Mouse (Mus musculus): ENCODE results near the gene Smc1b. TPM values are rescaled to one million over a fixed set of nuclear protein-coding genes. Genes with fewer than 3 reads are reported as not detected.

Gene Smc1b
- 0.17 and 0.30 TPM in 2 replicates for polyA plus RNA-seq (2014; fragmentation: Nextera tagmentation; extraction: Ambion mirVana)

DNA sequence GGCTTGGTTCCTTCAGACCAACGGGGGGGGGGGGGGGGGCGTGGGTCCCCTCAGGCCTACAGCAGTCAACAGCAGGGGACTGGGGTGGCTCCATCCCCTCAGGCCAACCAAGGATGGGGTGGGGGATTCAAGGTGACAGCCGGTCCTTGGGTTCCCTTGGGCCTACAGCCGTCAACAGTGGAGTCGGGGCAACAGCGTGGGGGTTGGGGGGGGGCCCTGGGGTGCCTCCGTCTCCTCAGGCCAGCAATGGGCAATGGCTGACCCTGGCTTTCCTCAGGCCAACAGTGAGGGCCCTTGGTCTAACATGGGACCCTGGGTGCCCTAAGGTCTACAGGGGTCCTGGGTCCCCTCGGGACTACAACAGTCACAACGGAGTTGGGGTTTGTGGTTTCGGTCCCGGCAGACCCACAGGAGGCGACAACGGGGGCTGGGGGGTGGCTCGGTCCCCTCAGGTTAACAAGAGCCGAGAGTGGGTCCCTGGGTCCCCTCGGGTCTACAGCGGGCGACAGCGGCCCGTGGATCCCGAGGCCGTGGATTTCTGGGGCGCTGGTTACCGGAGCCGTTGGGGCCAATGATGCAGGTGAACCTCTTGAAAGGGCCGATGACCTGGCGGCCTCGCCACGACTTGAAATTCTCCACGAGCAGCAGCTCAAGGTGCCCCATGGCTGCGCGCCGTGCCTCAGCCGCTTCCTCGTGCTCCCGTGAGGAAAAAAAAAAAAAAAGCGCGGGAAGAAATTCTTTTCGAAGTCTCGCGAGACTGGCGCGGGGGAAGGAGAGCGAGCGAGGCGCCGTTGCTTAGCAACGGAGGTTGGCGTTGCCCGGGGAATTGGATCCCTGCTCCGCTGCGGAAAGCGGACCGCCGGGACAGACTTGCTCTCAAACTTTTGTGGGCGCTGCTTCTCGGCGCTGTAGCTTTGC lies at the start of gene Smc1b, which contains the start of gene Ribc2:
Gene Smc1b, minus strand, starts transcription at position 690 of the 918 bp plus-strand sequence.
Gene Ribc2, plus strand, starts transcription at position 804 of the 918 bp plus-strand sequence.
- 34% methylated on average over 47 of the region's 58 CpGs for WGBS
- peak within 1 kb of the TSS; percentile 26; the same call in 1 of the 2 replicates for H3K9ac ChIP-seq (ENCODE audit: low read depth, low read length)
- H3K9me3 ChIP-seq (ENCODE audit: control insufficient read depth, low read length) = no peaks in the 10 kb centered on the region
- no peaks in the 10 kb centered on the region for H3K36me3 ChIP-seq (ENCODE audit: control insufficient read depth, insufficient read depth, low read length)
- H3K4me3 ChIP-seq (ENCODE audit: low read depth, low read length) = peak within 1 kb of the TSS; percentile 33
- DNase-seq (ENCODE audit: low spot score) = peak; percentile 95
- peak; percentile 51; the same call in 1 of the 2 replicates for ATAC-seq (ENCODE audit: low read depth)
- no peaks in the 10 kb centered on the region for H3K27me3 ChIP-seq (replicated peaks; ENCODE audit: control insufficient read depth, insufficient read depth, low read length)
- H3K4me2 ChIP-seq (ENCODE audit: low read depth, low read length) = peak within 1 kb of the TSS; percentile 56
- H3K4me1 ChIP-seq (ENCODE audit: control insufficient read depth, insufficient read depth, low read length) = peaks cover 10% of the 10 kb centered on the region
- H3K27ac ChIP-seq (replicated peaks; ENCODE audit: low read depth, low read length) = no peak within 1 kb of the TSS; the same call in 1 of the 2 replicates

DNA sequence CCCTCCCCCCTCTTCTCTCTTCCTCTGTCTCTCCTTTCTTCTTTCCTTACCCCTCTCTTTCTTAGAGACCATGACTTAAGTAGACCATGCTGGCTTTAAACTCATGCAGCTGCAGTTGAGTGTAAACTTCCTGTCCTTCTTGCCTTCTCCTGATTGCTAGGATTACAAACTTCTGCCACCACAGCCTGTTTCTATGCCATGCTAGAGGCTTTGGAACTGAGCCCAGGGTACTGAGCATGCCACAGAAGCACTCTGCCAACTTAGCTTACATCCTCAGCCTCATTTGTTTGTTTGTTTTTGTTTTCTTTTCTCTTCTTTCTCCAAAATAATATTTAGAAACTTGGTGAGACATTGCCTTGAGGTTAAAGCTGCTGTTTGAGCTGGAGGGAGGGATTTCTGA lies 48.6 kb upstream of the Smc1b start:
- Histone ChIP-seq H3K4me1 (ENCODE audit: control insufficient read depth, insufficient read depth, low read length) (peaks cover 34% of the 10 kb centered on the region), H3K27me3 (replicated peaks; ENCODE audit: control insufficient read depth, insufficient read depth, low read length) (0 out of 2 replicates have a peak, but pooled peaks cover 4% of the 10 kb centered on the region), H3K9ac (ENCODE audit: low read depth, low read length) (peak overlapping the region; percentile 20; the same call in 1 of the 2 replicates), H3K27ac (replicated peaks; ENCODE audit: low read depth, low read length) (peak overlapping the region; percentile 85), H3K36me3 (ENCODE audit: control insufficient read depth, insufficient read depth, low read length) (no peaks in the 10 kb centered on the region), H3K4me2 (ENCODE audit: low read depth, low read length) (no peak overlapping the region), H3K9me3 (ENCODE audit: control insufficient read depth, low read length) (no peaks in the 10 kb centered on the region), H3K4me3 (ENCODE audit: low read depth, low read length) (no peak overlapping the region)
- no peak for ATAC-seq (ENCODE audit: low read depth)
- DNase-seq (ENCODE audit: low spot score) = peak; percentile 76

DNA sequence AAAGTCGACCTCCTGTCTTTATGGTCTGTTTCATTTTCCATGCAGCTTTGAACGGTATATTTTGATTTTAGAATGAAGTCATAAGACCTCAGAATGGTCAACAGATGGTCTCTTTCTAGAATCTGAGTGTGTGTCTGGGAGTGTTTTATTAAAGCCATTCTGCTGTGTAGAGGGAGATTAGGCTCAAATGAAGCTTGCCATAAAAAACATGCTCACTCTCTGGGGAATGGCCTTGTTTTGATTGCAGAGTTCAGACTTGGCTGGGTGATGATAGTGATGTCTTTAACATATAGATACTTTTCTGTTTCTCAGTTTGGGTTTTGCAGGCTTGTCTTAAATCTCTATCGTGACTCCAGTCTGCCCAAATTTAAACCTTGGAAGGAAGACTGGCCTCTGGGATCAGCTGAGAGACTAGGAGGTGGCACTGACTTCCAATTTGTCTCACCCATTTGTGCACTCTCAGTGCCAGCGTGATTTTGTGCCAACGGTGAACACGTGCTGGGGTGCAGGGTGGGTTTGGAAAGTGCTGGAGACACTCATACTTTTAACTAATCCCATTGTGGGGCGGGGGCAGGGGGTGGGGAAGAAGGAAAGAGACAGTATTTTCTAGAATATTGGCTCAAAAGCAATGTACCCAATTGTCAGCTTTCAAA lies 47.9 kb upstream of the Smc1b start:
- H3K27ac ChIP-seq (replicated peaks; ENCODE audit: low read depth, low read length) = peak overlapping the region; percentile 85
- H3K9me3 ChIP-seq (ENCODE audit: control insufficient read depth, low read length) = no peaks in the 10 kb centered on the region
- 29% methylated on average over 7 of the region's 7 CpGs for WGBS
- 0 out of 2 replicates have a peak, but pooled peaks cover 4% of the 10 kb centered on the region for H3K27me3 ChIP-seq (replicated peaks; ENCODE audit: control insufficient read depth, insufficient read depth, low read length)
- no peak overlapping the region for H3K4me3 ChIP-seq (ENCODE audit: low read depth, low read length)
- peaks cover 34% of the 10 kb centered on the region for H3K4me1 ChIP-seq (ENCODE audit: control insufficient read depth, insufficient read depth, low read length)
- H3K4me2 ChIP-seq (ENCODE audit: low read depth, low read length) = no peak overlapping the region
- H3K36me3 ChIP-seq (ENCODE audit: control insufficient read depth, insufficient read depth, low read length) = no peaks in the 10 kb centered on the region
- ATAC-seq (ENCODE audit: low read depth) (peak; percentile 79), DNase-seq (ENCODE audit: low spot score) (peak; percentile 94)
- no peak overlapping the region for H3K9ac ChIP-seq (ENCODE audit: low read depth, low read length)

DNA sequence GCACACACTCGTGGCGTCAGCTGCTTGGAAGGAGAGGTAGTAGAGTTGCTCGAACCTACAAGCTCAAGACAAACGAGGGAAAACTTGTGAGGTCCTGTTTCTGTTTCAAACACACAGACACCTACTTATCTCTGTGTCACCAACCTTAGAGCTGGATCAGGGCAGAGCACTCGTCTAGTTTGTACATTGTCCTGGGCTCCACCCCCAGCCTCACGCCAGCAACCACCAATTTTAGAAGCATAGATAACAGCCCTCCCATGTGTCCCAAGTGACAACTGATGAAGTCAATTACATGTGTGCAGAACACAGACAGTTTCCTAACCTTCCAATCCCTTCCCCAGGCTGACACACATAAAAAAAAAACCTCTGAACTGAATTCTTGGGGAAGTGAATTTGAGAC lies 46.4 kb upstream of the Smc1b start:
- WGBS = 73% methylated on average over 6 of the region's 6 CpGs
- DNase-seq (ENCODE audit: low spot score) (no peak), ATAC-seq (ENCODE audit: low read depth) (no peak)
- Histone ChIP-seq H3K27ac (replicated peaks; ENCODE audit: low read depth, low read length) (no peak overlapping the region), H3K4me2 (ENCODE audit: low read depth, low read length) (no peak overlapping the region), H3K9ac (ENCODE audit: low read depth, low read length) (no peak overlapping the region), H3K27me3 (replicated peaks; ENCODE audit: control insufficient read depth, insufficient read depth, low read length) (0 out of 2 replicates have a peak, but pooled peaks cover 4% of the 10 kb centered on the region), H3K4me3 (ENCODE audit: low read depth, low read length) (no peak overlapping the region), H3K4me1 (ENCODE audit: control insufficient read depth, insufficient read depth, low read length) (peaks cover 34% of the 10 kb centered on the region), H3K9me3 (ENCODE audit: control insufficient read depth, low read length) (no peaks in the 10 kb centered on the region), H3K36me3 (ENCODE audit: control insufficient read depth, insufficient read depth, low read length) (no peaks in the 10 kb centered on the region)

DNA sequence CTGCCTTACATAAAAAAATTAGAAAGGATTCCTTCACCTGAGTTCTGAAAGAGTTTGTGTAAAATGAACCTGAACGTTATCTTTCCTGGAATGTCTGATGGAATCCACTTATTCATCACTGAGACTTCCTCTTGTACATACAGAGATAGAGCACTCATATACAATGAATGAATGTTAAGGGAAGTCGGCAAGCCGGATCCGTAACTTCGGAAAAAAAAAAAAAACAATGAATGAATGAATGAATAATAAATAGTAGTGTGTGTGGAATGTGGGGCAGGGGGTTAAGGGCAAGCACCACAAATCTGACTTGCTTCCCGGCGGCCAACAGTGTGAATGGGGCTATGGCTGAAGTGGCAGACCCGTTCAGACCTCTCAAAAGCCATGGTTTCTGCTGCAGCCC lies 45.8 kb upstream of the Smc1b start:
- no peaks in the 10 kb centered on the region for H3K9me3 ChIP-seq (ENCODE audit: control insufficient read depth, low read length)
- ATAC-seq (ENCODE audit: low read depth) (no peak), DNase-seq (ENCODE audit: low spot score) (peak; percentile 87)
- H3K9ac ChIP-seq (ENCODE audit: low read depth, low read length) = no peak overlapping the region
- no peak overlapping the region for H3K4me3 ChIP-seq (ENCODE audit: low read depth, low read length)
- H3K4me2 ChIP-seq (ENCODE audit: low read depth, low read length) = no peak overlapping the region
- peaks cover 37% of the 10 kb centered on the region for H3K4me1 ChIP-seq (ENCODE audit: control insufficient read depth, insufficient read depth, low read length)
- 0 out of 2 replicates have a peak, but pooled peaks cover 4% of the 10 kb centered on the region for H3K27me3 ChIP-seq (replicated peaks; ENCODE audit: control insufficient read depth, insufficient read depth, low read length)
- no peak overlapping the region for H3K27ac ChIP-seq (replicated peaks; ENCODE audit: low read depth, low read length)
- H3K36me3 ChIP-seq (ENCODE audit: control insufficient read depth, insufficient read depth, low read length) = no peaks in the 10 kb centered on the region
- 72% methylated on average over 8 of the region's 8 CpGs for WGBS

DNA sequence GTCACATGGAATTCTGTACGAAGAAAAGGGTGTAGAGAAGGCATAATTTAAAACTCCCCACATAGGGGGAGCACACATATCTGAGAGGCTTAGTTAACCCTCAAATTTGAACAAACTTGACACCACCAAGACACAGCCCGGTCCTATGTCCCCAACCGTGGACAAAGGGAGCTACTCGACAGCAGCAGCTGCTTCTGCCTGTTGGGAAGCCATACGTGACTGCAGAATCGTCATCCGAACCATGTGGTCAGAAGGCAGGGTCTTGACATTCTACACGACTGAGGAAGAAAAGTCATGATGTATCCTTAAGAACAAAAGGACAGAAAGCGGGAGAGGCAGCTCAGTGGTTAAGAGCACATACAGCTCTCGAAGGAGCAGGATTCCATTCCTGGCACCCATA lies 42.3 kb upstream of the Smc1b start:
- H3K9me3 ChIP-seq (ENCODE audit: control insufficient read depth, low read length) = no peaks in the 10 kb centered on the region
- no peak overlapping the region for H3K9ac ChIP-seq (ENCODE audit: low read depth, low read length)
- no peaks in the 10 kb centered on the region for H3K36me3 ChIP-seq (ENCODE audit: control insufficient read depth, insufficient read depth, low read length)
- H3K27me3 ChIP-seq (replicated peaks; ENCODE audit: control insufficient read depth, insufficient read depth, low read length) = 0 out of 2 replicates have a peak, but pooled peaks cover 4% of the 10 kb centered on the region
- no peak overlapping the region for H3K27ac ChIP-seq (replicated peaks; ENCODE audit: low read depth, low read length)
- 0 out of 2 replicates have a peak, but pooled peaks have one; percentile 39 for ATAC-seq (ENCODE audit: low read depth)
- 51% methylated on average over 10 of the region's 10 CpGs for WGBS
- no peak overlapping the region for H3K4me2 ChIP-seq (ENCODE audit: low read depth, low read length)
- no peak overlapping the region for H3K4me3 ChIP-seq (ENCODE audit: low read depth, low read length)
- H3K4me1 ChIP-seq (ENCODE audit: control insufficient read depth, insufficient read depth, low read length) = peaks cover 20% of the 10 kb centered on the region
- peak; percentile 56 for DNase-seq (ENCODE audit: low spot score)

DNA sequence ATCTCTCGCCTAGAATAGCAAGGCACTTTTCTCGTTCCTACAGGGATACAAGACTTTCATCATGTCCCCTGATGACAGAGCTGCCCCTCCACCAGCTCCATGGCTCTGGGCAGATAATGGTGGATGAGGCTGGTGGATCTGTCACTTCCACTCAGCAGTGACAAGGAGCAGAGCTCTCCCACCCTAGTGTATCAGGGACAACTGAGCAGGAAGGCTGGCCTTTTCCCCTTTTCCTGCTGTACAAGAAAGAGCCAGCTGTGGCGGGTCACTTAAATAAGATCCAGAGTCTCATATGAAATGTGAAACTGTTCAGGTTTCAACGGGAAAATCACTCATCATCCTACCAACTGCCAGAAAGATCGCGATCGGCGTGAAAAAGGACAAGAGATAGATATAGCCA lies 41.7 kb upstream of the Smc1b start:
- peak overlapping the region; percentile 19; the same call in 1 of the 2 replicates for H3K4me2 ChIP-seq (ENCODE audit: low read depth, low read length)
- no peak overlapping the region for H3K4me3 ChIP-seq (ENCODE audit: low read depth, low read length)
- ATAC-seq (ENCODE audit: low read depth) (peak; percentile 39; the same call in 1 of the 2 replicates), DNase-seq (ENCODE audit: low spot score) (peak; percentile 65)
- H3K36me3 ChIP-seq (ENCODE audit: control insufficient read depth, insufficient read depth, low read length) = no peaks in the 10 kb centered on the region
- peaks cover 16% of the 10 kb centered on the region for H3K4me1 ChIP-seq (ENCODE audit: control insufficient read depth, insufficient read depth, low read length)
- H3K27me3 ChIP-seq (replicated peaks; ENCODE audit: control insufficient read depth, insufficient read depth, low read length) = 0 out of 2 replicates have a peak, but pooled peaks cover 4% of the 10 kb centered on the region
- H3K27ac ChIP-seq (replicated peaks; ENCODE audit: low read depth, low read length) = peak overlapping the region; percentile 61
- H3K9ac ChIP-seq (ENCODE audit: low read depth, low read length) = no peak overlapping the region
- no peaks in the 10 kb centered on the region for H3K9me3 ChIP-seq (ENCODE audit: control insufficient read depth, low read length)
- 41% methylated on average over 8 of the region's 8 CpGs for WGBS

DNA sequence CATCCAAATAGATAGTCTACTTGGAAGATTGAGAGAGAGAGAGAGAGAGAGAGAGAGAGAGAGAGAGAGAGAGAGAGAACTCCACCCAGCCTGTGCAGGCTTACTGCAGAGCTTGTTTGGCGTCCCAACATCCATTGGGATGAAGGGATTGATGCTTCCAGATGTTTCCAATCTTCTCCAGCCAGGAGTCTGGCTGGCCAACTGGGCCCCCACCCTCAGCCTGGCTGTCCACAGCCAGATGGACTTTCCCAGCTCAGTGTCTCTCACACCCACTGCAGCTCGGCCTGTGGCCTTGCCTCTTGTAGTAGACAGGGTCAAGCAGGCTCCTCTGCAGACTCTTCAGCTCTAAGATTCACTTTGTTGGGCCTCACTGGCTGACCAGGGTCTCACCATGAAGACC lies 40.3 kb upstream of the Smc1b start:
- H3K9me3 ChIP-seq (ENCODE audit: control insufficient read depth, low read length) = no peaks in the 10 kb centered on the region
- no peak overlapping the region for H3K27ac ChIP-seq (replicated peaks; ENCODE audit: low read depth, low read length)
- H3K4me2 ChIP-seq (ENCODE audit: low read depth, low read length) = no peak overlapping the region
- peaks cover 23% of the 10 kb centered on the region for H3K4me1 ChIP-seq (ENCODE audit: control insufficient read depth, insufficient read depth, low read length)
- H3K27me3 ChIP-seq (replicated peaks; ENCODE audit: control insufficient read depth, insufficient read depth, low read length) = no peaks in the 10 kb centered on the region
- H3K9ac ChIP-seq (ENCODE audit: low read depth, low read length) = no peak overlapping the region
- no peak overlapping the region for H3K4me3 ChIP-seq (ENCODE audit: low read depth, low read length)
- 38% methylated on average over 2 of the region's 2 CpGs for WGBS
- no peaks in the 10 kb centered on the region for H3K36me3 ChIP-seq (ENCODE audit: control insufficient read depth, insufficient read depth, low read length)
- DNase-seq (ENCODE audit: low spot score) (peak; percentile 53), ATAC-seq (ENCODE audit: low read depth) (peak; percentile 66; the same call in 1 of the 2 replicates)
